Mouse (Mus musculus) forebrain, embryonic 11.5 days (tissue): ENCODE data around the gene Map7d1. TPM values are rescaled to one million over a fixed set of nuclear protein-coding genes. Genes with fewer than 3 reads are reported as not detected.

Source experiments
- ATAC-seq: fragments of 200-750 bp; cut with Nextera tagmentation; replicated peaks from 2 replicates; pipeline ENCODE4 v1.8.0; 2017; ENCODE audit warnings: moderate TSS enrichment; ENCODE audit not compliant: low FRiP score
- DNase-seq: peaks from one replicate; pipeline ENCODE4 v3.0.0-alpha.2; 2017; ENCODE audit warnings: low spot score
- H3K27ac ChIP-seq: fragments of 300-500 bp; sonication (generic); 2 replicates; pipeline ENCODE4 v1.5.1; 2014; ENCODE audit warnings: low read depth, low read length
- H3K27me3 ChIP-seq: fragments of 300-500 bp; sonication (generic); 2 replicates; pipeline ENCODE4 v1.6.1; 2014; ENCODE audit warnings: mild to moderate bottlenecking, low read length, mixed read lengths; ENCODE audit not compliant: control insufficient read depth, insufficient read depth
- H3K36me3 ChIP-seq: fragments of 300-500 bp; sonication (generic); 2 replicates; pipeline ENCODE4 v1.6.1; 2014; ENCODE audit warnings: mild to moderate bottlenecking, low read length, moderate library complexity, mixed read lengths; ENCODE audit not compliant: control insufficient read depth, insufficient read depth
- H3K4me1 ChIP-seq: fragments of 300-500 bp; sonication (generic); replicated peaks from 2 replicates; pipeline ENCODE4 v1.6.1; 2014; ENCODE audit warnings: low read length, mixed read lengths; ENCODE audit not compliant: control insufficient read depth, insufficient read depth
- H3K4me2 ChIP-seq: fragments of 300-500 bp; sonication (generic); 2 replicates; pipeline ENCODE4 v1.6.1; 2014; ENCODE audit warnings: low read depth, mild to moderate bottlenecking, low read length, moderate library complexity, mixed read lengths; ENCODE audit not compliant: severe bottlenecking
- H3K4me3 ChIP-seq: fragments of 300-500 bp; sonication (generic); 2 replicates; pipeline ENCODE4 v1.5.1; 2014; ENCODE audit warnings: low read depth, low read length
- H3K9ac ChIP-seq: fragments of 300-500 bp; sonication (generic); 2 replicates; pipeline ENCODE4 v1.6.1; 2014; ENCODE audit warnings: low read length
- H3K9me3 ChIP-seq: fragments of 300-500 bp; sonication (generic); 2 replicates; pipeline ENCODE4 v1.6.1; 2016; ENCODE audit warnings: low read length, mixed read lengths; ENCODE audit not compliant: control insufficient read depth
- WGBS: fragments of 180-500 bp; shearing (Covaris S2); extraction: QIAGEN DNeasy Blood & Tissue Kit; methylation state at CpG from one replicate; pipeline ENCODE4 v1.1.7; 2014; 5-methylcytosine and 5-hydroxymethylcytosine counted together
- polyA plus RNA-seq: library from polyadenylated mRNA; unstranded; fragments of >200 nt; fragmentation: Nextera tagmentation; extraction: Ambion mirVana; gene quantifications from 2 replicates; pipeline ENCODE4 v1.2.1, GENCODE M21; 2014

Gene Map7d1
- polyA plus RNA-seq, 1 experiment from 2014 or later: 80.6 TPM

- ATAC-seq (no peak), DNase-seq (no peak)
- Histone ChIP-seq H3K4me1 (peaks cover 3% of the 10 kb centered on the region; the same call in 1 of the 2 replicates), H3K9me3 (no peaks in the 10 kb centered on the region), H3K27me3 (peaks cover 31% of the 10 kb centered on the region), H3K4me3 (no peak overlapping the region), H3K36me3 (no peaks in the 10 kb centered on the region), H3K27ac (no peak overlapping the region), H3K9ac (no peak overlapping the region), H3K4me2 (no peak overlapping the region)
- WGBS: 19% methylated on average over 13 of the region's 13 CpGs
These were observed 35.1 kb upstream of the Map7d1 start for GRCm38 (mm10) chr4:126291196-126291595.

GRCm38 (mm10) chr4:126290314-126290713 lies 34.2 kb upstream of the Map7d1 start:
- Histone ChIP-seq H3K36me3 (no peaks in the 10 kb centered on the region), H3K27ac (no peak overlapping the region), H3K4me1 (0 out of 2 replicates have a peak, but pooled peaks cover 3% of the 10 kb centered on the region), H3K4me3 (no peak overlapping the region), H3K27me3 (peaks cover 33% of the 10 kb centered on the region), H3K9ac (no peak overlapping the region), H3K4me2 (no peak overlapping the region), H3K9me3 (no peaks in the 10 kb centered on the region)
- DNase-seq: no peak
- 85% methylated on average over 8 of the region's 8 CpGs for WGBS
- no peak for ATAC-seq

- no peak for DNase-seq
- no peak overlapping the region for H3K9ac ChIP-seq
- peak overlapping the region; percentile 21; the same call in 1 of the 2 replicates for H3K4me2 ChIP-seq
- H3K27me3 ChIP-seq: peaks cover 35% of the 10 kb centered on the region
- no peak for ATAC-seq
- WGBS: 44% methylated on average over 17 of the region's 17 CpGs
- 0 out of 2 replicates have a peak, but pooled peaks cover 3% of the 10 kb centered on the region for H3K4me1 ChIP-seq
- no peak overlapping the region for H3K27ac ChIP-seq
- H3K9me3 ChIP-seq: no peaks in the 10 kb centered on the region
- no peaks in the 10 kb centered on the region for H3K36me3 ChIP-seq
- no peak overlapping the region for H3K4me3 ChIP-seq
These were observed 32.0 kb upstream of the Map7d1 start for GRCm38 (mm10) chr4:126288085-126288666.

- Histone ChIP-seq H3K4me1 (0 out of 2 replicates have a peak, but pooled peaks cover 3% of the 10 kb centered on the region), H3K36me3 (no peaks in the 10 kb centered on the region), H3K4me2 (0 out of 2 replicates have a peak overlapping the region, but pooled peaks have one; percentile 38), H3K27ac (no peak overlapping the region), H3K4me3 (no peak overlapping the region), H3K9me3 (no peaks in the 10 kb centered on the region), H3K9ac (no peak overlapping the region), H3K27me3 (peaks cover 35% of the 10 kb centered on the region)
- ATAC-seq (no peak), DNase-seq (no peak)
- 41% methylated on average over 11 of the region's 11 CpGs for WGBS
These were observed 31.3 kb upstream of the Map7d1 start for GRCm38 (mm10) chr4:126287302-126287995.

GRCm38 (mm10) chr4:126286492-126286891 lies 30.3 kb upstream of the Map7d1 start, which contains the start of gene Col8a2:
Gene Col8a2, plus strand, starts transcription at chr4:126286793.
- 3% methylated on average over 33 of the region's 42 CpGs for WGBS
- H3K4me2 ChIP-seq: peak within 1 kb of the TSS; percentile 38
- H3K27me3 ChIP-seq: peaks cover 35% of the 10 kb centered on the region
- H3K27ac ChIP-seq: no peak within 1 kb of the TSS
- DNase-seq: peak; percentile 61
- H3K9me3 ChIP-seq: no peaks in the 10 kb centered on the region
- 0 out of 2 replicates have a peak, but pooled peaks cover 3% of the 10 kb centered on the region for H3K4me1 ChIP-seq
- H3K36me3 ChIP-seq: no peaks in the 10 kb centered on the region
- no peak for ATAC-seq
- H3K9ac ChIP-seq: peak within 1 kb of the TSS; percentile 5; the same call in 1 of the 2 replicates
- peak within 1 kb of the TSS; percentile 26 for H3K4me3 ChIP-seq

- H3K27me3 ChIP-seq: peaks cover 31% of the 10 kb centered on the region
- WGBS: 89% methylated on average over 8 of the region's 8 CpGs
- H3K27ac ChIP-seq: no peak overlapping the region
- H3K36me3 ChIP-seq: no peaks in the 10 kb centered on the region
- ATAC-seq (no peak), DNase-seq (no peak)
- no peak overlapping the region for H3K9ac ChIP-seq
- H3K9me3 ChIP-seq: no peaks in the 10 kb centered on the region
- 0 out of 2 replicates have a peak, but pooled peaks cover 3% of the 10 kb centered on the region for H3K4me1 ChIP-seq
- no peak overlapping the region for H3K4me2 ChIP-seq
- H3K4me3 ChIP-seq: no peak overlapping the region
These were observed 27.4 kb upstream of the Map7d1 start for GRCm38 (mm10) chr4:126283582-126283981.

- Histone ChIP-seq H3K27me3 (peaks cover 12% of the 10 kb centered on the region), H3K27ac (no peak overlapping the region), H3K9me3 (no peaks in the 10 kb centered on the region), H3K4me3 (no peak overlapping the region), H3K9ac (no peak overlapping the region), H3K4me2 (no peak overlapping the region), H3K4me1 (0 out of 2 replicates have a peak, but pooled peaks cover 3% of the 10 kb centered on the region), H3K36me3 (no peaks in the 10 kb centered on the region)
- DNase-seq (no peak), ATAC-seq (no peak)
- WGBS: 70% methylated on average over 9 of the region's 9 CpGs
These were observed 25.6 kb upstream of the Map7d1 start for GRCm38 (mm10) chr4:126281706-126282105.

GRCm38 (mm10) chr4:126278961-126279360 lies 22.8 kb upstream of the Map7d1 start:
- Histone ChIP-seq H3K36me3 (no peaks in the 10 kb centered on the region; the same call in 1 of the 2 replicates), H3K9ac (0 out of 2 replicates have a peak overlapping the region, but pooled peaks have one; percentile 8), H3K4me3 (no peak overlapping the region), H3K27ac (no peak overlapping the region), H3K4me2 (no peak overlapping the region), H3K4me1 (no peaks in the 10 kb centered on the region), H3K27me3 (no peaks in the 10 kb centered on the region), H3K9me3 (no peaks in the 10 kb centered on the region)
- ATAC-seq (no peak), DNase-seq (no peak)
- 59% methylated on average over 9 of the region's 9 CpGs for WGBS
